Mouse (Mus musculus) fat pad, adult 2 months (tissue): ENCODE measurements around the gene Gm6164.
"Not testable (repeated sequence)": the region's sequence is repeated elsewhere in the genome, so short reads cannot be mapped to it uniquely, and the experiment has no call there.

Experiments
- DNase-seq: peaks from one replicate; pipeline ENCODE4 v3.0.0-alpha.2; 2011; ENCODE audit warnings: low read depth, low spot score; ENCODE audit errors: extremely low read depth

Gene Gm6164

DNA sequence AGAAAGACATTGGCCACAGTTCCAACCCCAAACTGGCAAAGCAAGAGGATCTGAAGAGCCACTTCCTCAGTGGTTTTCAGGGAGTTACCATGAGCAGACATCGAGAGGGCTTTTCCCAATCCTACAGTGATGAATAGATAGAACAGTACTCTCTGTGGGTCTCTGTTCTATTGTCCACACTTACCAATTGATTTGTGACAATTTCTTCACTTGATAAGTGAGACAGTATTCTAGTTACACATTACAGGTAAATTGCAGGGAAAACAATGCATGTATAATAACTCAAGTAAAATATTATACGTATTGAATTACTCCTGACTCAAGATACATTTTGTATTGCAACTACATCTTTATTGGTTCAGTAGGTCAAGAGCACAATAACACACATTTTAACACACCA is at the start of gene Gm6164:
Gene Gm6164 (minus strand): TSS at position 101 of the 400 bp plus-strand sequence.
- not testable (repeated sequence) for DNase-seq

DNA sequence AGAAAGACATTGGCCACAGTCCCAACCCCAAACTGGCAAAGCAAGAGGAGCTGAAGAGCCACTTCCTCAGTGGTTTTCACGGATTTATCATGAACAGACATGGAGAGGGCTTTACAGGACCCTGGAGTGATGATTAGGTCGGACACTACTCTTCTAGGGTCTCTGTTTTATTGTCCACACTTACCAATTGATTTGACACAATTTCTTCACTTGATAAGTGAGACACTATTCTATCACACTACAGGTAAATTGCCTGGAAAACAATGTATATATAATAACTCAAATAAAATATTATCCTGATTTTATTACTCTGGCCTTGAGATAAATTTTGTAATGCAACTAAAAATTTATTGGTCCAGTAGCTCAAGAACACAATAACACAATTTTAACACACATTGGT is 28.3 kb upstream of the Gm6164 start, which contains the start of gene Gm4498:
Gene Gm4498 (minus strand): TSS at position 101 of the 400 bp plus-strand sequence.
- not testable (repeated sequence) for DNase-seq

DNA sequence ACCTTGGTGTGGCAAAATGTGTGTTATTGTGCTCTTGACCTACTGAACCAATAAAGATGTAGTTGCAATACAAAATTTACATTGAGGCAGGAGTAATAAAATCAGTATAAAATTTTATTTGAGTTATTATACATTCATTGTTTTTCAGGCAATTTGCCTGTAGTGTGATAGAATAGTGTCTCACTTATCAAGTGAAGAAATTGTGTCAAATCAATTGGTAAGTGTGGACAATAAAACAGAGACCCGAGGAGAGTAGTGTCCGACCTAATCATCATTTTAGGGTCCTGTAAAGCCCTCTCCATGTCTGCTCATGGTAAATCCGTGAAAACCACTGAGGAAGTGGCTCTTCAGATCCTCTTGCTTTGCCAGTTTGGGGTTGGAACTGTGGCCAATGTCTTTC is 12.0 kb downstream of the Gm6164 start, which contains the start of gene Vmn1r95:
Gene Vmn1r95 (plus strand): TSS at position 301 of the 400 bp plus-strand sequence.
- not testable (repeated sequence) for DNase-seq

DNA sequence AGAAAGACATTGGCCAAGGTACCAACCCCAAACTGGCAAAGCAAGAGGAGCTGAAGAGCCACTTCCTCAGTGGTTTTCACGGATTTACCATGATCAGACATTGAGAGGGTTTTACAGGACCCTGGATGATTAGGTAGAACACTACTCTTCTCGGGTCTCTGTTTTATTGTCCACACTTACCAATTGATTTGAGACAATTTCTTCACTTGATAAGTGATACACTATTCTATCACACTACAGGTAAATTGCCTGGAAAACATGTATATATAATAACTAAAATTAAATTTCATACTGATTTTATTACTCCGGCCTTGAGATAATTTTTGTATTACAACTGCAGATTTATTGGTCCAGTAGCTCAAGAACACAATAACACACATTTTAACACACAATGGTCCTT is 37.1 kb downstream of the Gm6164 start, which contains the start of gene Vmn1r94:
Gene Vmn1r94 (minus strand): TSS at position 101 of the 400 bp plus-strand sequence.
- DNase-seq: not testable (repeated sequence)
